Mouse (Mus musculus) embryonic facial prominence, embryonic 12.5 days (tissue): Measurements from ENCODE around the gene Gm10644. TPM values are rescaled to one million over a fixed set of nuclear protein-coding genes. Genes with fewer than 3 reads are reported as not detected.

Source experiments
- ATAC-seq: fragments of 200-750 bp; cut with Nextera tagmentation; 2 replicates; pipeline ENCODE4 v1.8.0; 2017; ENCODE audit not compliant: insufficient number of reproducible peaks, insufficient read depth, low FRiP score, low TSS enrichment
- H3K27ac ChIP-seq: fragments of 300-500 bp; sonication (generic); 2 replicates; pipeline ENCODE4 v1.5.1; 2016; ENCODE audit warnings: mild to moderate bottlenecking
- H3K27me3 ChIP-seq: fragments of 300-500 bp; sonication (generic); 2 replicates; pipeline ENCODE4 v1.6.1; 2016; ENCODE audit warnings: mild to moderate bottlenecking, moderate library complexity
- H3K36me3 ChIP-seq: fragments of 300-500 bp; sonication (generic); 2 replicates; pipeline ENCODE4 v1.6.1; 2016; ENCODE audit warnings: mild to moderate bottlenecking
- H3K4me1 ChIP-seq: fragments of 300-500 bp; sonication (generic); 2 replicates; pipeline ENCODE4 v1.6.1; 2016
- H3K4me2 ChIP-seq: fragments of 300-500 bp; sonication (generic); replicated peaks from 2 replicates; pipeline ENCODE4 v1.6.1; 2016; ENCODE audit warnings: mild to moderate bottlenecking, moderate library complexity
- H3K4me3 ChIP-seq: fragments of 300-500 bp; sonication (generic); 2 replicates; pipeline ENCODE4 v1.5.1; 2016; ENCODE audit warnings: mild to moderate bottlenecking
- H3K9ac ChIP-seq: fragments of 300-500 bp; sonication (generic); 2 replicates; pipeline ENCODE4 v1.6.1; 2016; ENCODE audit warnings: mild to moderate bottlenecking, moderate library complexity
- H3K9me3 ChIP-seq: fragments of 300-500 bp; sonication (generic); 2 replicates; pipeline ENCODE4 v1.6.1; 2016; ENCODE audit warnings: mild to moderate bottlenecking, moderate library complexity
- WGBS: fragments of 180-500 bp; shearing (Covaris S2); methylation state at CpG from one replicate; pipeline ENCODE4 v1.1.7; 2016; 5-methylcytosine and 5-hydroxymethylcytosine counted together
- polyA plus RNA-seq: library from polyadenylated mRNA; unstranded; fragments of >200 nt; fragmentation: Nextera tagmentation; extraction: Ambion mirVana; gene quantifications from 2 replicates; pipeline ENCODE4 v1.2.1, GENCODE M21; 2016

Gene Gm10644
- polyA plus RNA-seq: 0.47 and 0.79 TPM in 2 replicates

DNA sequence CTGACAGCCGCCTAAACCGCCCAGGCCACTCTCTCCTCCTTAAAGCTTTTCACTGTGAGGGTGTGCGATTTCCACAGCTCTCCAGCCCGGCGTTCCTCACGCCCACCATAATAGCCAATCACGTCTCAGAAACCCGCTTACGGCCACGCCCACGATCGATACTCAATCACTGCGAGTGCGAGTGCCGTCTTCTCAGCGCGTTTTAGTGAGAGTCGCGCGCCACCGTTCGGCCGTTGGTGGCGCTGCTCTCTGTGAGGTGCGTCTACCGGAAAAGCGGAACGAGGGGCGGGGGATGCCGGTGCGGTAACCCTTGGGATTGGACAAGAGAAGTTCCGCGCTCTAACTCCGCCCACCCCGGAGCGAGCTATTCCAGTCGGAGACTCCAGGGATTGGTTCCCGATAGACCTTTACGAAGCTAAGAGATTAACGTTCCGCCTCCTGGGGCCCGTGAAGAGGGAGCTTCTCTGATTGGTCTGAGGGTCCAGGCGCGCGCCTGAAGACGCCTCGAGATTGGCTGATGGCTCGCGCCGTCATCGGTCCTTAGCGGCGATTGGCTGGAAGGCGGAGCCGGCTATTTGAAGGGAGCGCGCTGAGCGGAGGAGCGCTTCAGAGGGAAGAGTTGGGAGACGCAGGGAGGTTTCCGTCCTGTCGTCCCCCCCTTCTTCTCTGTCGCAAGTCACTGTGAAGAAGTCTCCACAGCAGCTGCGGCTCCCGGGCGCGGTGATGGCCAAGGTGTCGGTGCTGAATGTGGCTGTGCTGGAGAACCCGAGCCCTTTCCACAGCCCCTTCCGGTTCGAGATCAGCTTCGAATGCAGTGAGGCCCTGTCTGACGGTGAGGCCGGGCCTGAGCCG is at the start of gene Gm10644, which contains the start of gene Asf1b:
Gm10644 (minus strand) TSS at position 100 of the 852 bp plus-strand sequence.
Asf1b (plus strand) TSS at position 402 of the 852 bp plus-strand sequence.
- peak; percentile 100 for ATAC-seq
- Histone ChIP-seq H3K4me3 (peak within 1 kb of the TSS; percentile 73), H3K36me3 (no peaks in the 10 kb centered on the region), H3K9me3 (no peaks in the 10 kb centered on the region), H3K27ac (0 out of 2 replicates have a peak within 1 kb of the TSS, but pooled peaks have one; percentile 30), H3K4me2 (peak within 1 kb of the TSS; percentile 94), H3K9ac (peak within 1 kb of the TSS; percentile 64), H3K27me3 (no peaks in the 10 kb centered on the region), H3K4me1 (peaks cover 14% of the 10 kb centered on the region)
- WGBS: under 1% methylated on average over 75 of the region's 75 CpGs

GRCm38 (mm10) chr8:84004533-84005201 is 49.7 kb upstream of the Gm10644 start:
- WGBS: 1% methylated on average over 30 of the region's 30 CpGs
- H3K4me1 ChIP-seq: peaks cover 28% of the 10 kb centered on the region
- peak; percentile 74 for ATAC-seq
- no peaks in the 10 kb centered on the region for H3K9me3 ChIP-seq
- H3K36me3 ChIP-seq: peaks cover 15% of the 10 kb centered on the region
- H3K4me3 ChIP-seq: peak overlapping the region; percentile 52
- peaks cover 13% of the 10 kb centered on the region; the same call in 1 of the 2 replicates for H3K27me3 ChIP-seq
- peak overlapping the region; percentile 75 for H3K4me2 ChIP-seq
- peak overlapping the region; percentile 69 for H3K9ac ChIP-seq
- peak overlapping the region; percentile 88 for H3K27ac ChIP-seq

DNA sequence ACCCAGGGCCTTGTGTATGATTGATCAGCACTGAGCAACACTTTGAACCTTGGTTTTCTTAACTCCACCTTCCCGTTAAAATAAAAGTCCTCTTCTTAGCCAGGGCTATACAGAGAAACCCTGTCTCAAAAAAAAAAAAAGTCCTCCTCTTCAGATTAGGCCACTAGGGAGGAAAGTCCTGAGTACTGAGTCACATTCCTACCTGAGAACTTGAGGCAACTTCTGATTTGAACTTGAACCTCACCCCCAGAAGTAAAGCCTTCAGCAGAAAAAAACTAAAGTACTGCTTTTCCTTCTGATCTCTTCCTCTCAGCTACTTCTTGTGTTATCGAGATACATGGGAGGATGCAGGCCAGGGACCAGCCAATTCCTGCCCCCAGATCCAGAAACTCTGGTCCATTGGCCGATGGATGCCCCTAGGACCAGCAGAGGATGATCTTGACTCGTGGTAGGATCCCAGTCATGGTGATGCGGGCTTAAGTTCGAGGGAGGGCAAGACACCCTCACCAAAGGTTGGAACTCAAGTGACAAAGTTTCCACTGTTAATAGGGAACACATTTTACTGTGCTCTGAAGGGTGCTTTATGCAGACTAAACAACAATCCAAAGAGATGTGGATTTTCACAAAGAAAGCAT is 48.7 kb upstream of the Gm10644 start:
- H3K4me1 ChIP-seq: peaks cover 37% of the 10 kb centered on the region
- peak overlapping the region; percentile 88 for H3K27ac ChIP-seq
- ATAC-seq: no peak
- no peaks in the 10 kb centered on the region for H3K9me3 ChIP-seq
- peaks cover 15% of the 10 kb centered on the region; the same call in 1 of the 2 replicates for H3K27me3 ChIP-seq
- H3K4me2 ChIP-seq: peak overlapping the region; percentile 75
- H3K9ac ChIP-seq: no peak overlapping the region
- WGBS: 60% methylated on average over 6 of the region's 6 CpGs
- peaks cover 20% of the 10 kb centered on the region for H3K36me3 ChIP-seq
- peak overlapping the region; percentile 52 for H3K4me3 ChIP-seq

GRCm38 (mm10) chr8:84002957-84003611 is 48.1 kb upstream of the Gm10644 start:
- no peak overlapping the region for H3K27ac ChIP-seq
- WGBS: 51% methylated on average over 12 of the region's 12 CpGs
- no peak overlapping the region; the same call in 1 of the 2 replicates for H3K4me2 ChIP-seq
- no peaks in the 10 kb centered on the region for H3K9me3 ChIP-seq
- peaks cover 20% of the 10 kb centered on the region for H3K36me3 ChIP-seq
- H3K4me3 ChIP-seq: no peak overlapping the region
- peaks cover 38% of the 10 kb centered on the region for H3K4me1 ChIP-seq
- peaks cover 15% of the 10 kb centered on the region; the same call in 1 of the 2 replicates for H3K27me3 ChIP-seq
- ATAC-seq: no peak
- no peak overlapping the region for H3K9ac ChIP-seq

- Histone ChIP-seq H3K27ac (no peak within 1 kb of the TSS), H3K4me2 (peak within 1 kb of the TSS; percentile 32), H3K4me1 (peaks cover 39% of the 10 kb centered on the region), H3K27me3 (peaks cover 15% of the 10 kb centered on the region; the same call in 1 of the 2 replicates), H3K4me3 (peak within 1 kb of the TSS; percentile 7; the same call in 1 of the 2 replicates), H3K36me3 (peaks cover 20% of the 10 kb centered on the region), H3K9me3 (no peaks in the 10 kb centered on the region), H3K9ac (peak within 1 kb of the TSS; percentile 20; the same call in 1 of the 2 replicates)
- 24% methylated on average over 61 of the region's 61 CpGs for WGBS
- ATAC-seq: no peak
Observed at GRCm38 (mm10) chr8:84001281-84002000, 46.4 kb upstream of the Gm10644 start, which contains the start of gene 1700067K01Rik. Gene 1700067K01Rik (plus strand): TSS chr8:84001502.

DNA sequence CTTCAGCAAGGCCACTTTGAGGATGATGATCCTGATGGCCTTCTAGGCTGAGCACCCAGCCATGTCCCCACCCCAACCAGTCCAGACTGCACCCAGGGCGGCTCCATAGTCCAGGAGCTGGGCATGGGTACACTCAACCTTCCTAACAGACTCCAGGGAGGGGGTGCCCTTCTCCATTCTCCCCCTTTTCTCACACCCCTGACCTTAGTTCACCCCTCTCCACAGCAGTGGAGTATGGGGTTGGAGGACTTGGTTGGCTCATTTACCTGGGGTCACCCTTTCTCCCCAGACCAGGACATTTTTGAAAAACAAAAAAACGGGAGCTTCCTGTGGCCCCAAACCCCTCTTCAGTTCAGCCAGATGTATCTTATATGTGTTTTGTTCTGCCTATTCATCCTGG is 44.8 kb upstream of the Gm10644 start:
- 91% methylated on average over 2 of the region's 2 CpGs for WGBS
- ATAC-seq: no peak
- peaks cover 41% of the 10 kb centered on the region for H3K4me1 ChIP-seq
- H3K9ac ChIP-seq: no peak overlapping the region
- no peaks in the 10 kb centered on the region for H3K9me3 ChIP-seq
- H3K27me3 ChIP-seq: peaks cover 15% of the 10 kb centered on the region; the same call in 1 of the 2 replicates
- H3K4me2 ChIP-seq: peak overlapping the region; percentile 83
- H3K36me3 ChIP-seq: peaks cover 23% of the 10 kb centered on the region
- H3K27ac ChIP-seq: no peak overlapping the region
- H3K4me3 ChIP-seq: peak overlapping the region; percentile 81

GRCm38 (mm10) chr8:83999057-83999705 is 44.2 kb upstream of the Gm10644 start:
- Histone ChIP-seq H3K9me3 (no peaks in the 10 kb centered on the region), H3K4me2 (peak overlapping the region; percentile 83), H3K4me1 (peaks cover 41% of the 10 kb centered on the region), H3K36me3 (peaks cover 29% of the 10 kb centered on the region), H3K27ac (0 out of 2 replicates have a peak overlapping the region, but pooled peaks have one; percentile 93), H3K4me3 (peak overlapping the region; percentile 81), H3K27me3 (peaks cover 15% of the 10 kb centered on the region; the same call in 1 of the 2 replicates), H3K9ac (peak overlapping the region; percentile 82)
- ATAC-seq: no peak
- 68% methylated on average over 16 of the region's 16 CpGs for WGBS

DNA sequence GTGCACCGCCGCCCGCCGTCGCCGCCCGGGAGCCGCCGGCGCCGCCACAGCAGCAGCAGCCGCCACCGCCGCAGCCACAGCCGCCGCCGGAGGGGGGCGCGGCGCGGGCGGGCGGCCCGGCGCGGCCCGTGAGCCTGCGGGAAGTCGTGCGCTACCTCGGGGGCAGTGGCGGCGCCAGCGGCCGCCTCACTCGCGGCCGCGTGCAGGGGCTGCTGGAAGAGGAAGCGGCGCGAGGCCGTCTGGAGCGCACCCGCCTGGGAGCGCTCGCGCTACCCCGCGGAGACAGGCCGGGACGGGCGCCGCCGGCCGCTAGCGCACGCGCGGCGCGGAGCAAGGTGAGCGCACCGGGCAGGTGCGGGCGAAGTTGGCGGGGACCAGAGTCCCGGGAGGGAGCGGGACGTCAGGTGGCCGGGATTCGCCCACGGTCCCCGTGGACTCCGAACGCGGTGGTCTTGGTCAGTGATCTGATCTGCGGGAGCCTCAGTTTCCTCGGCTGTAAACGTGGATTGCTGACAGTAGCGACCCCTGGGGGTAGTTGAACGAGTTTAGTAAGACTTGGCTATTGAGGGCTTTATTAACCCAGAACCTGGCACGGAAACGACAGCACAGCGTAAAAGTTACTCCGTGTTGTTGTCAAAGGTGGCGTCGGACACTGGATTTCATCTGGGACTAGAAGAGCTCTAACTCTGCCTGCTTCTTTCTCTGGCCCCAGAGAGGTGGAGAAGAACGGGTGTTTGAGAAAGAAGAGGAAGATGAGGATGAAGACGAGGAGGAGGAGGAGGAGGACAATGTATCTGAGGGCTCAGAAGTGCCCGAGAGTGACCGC is 43.4 kb upstream of the Gm10644 start:
- H3K27me3 ChIP-seq: peaks cover 15% of the 10 kb centered on the region; the same call in 1 of the 2 replicates
- under 1% methylated on average over 81 of the region's 92 CpGs for WGBS
- peaks cover 37% of the 10 kb centered on the region for H3K4me1 ChIP-seq
- no peaks in the 10 kb centered on the region for H3K9me3 ChIP-seq
- H3K27ac ChIP-seq: peak overlapping the region; percentile 93
- 0 out of 2 replicates have a peak, but pooled peaks have one; percentile 23 for ATAC-seq
- H3K4me3 ChIP-seq: peak overlapping the region; percentile 81
- H3K9ac ChIP-seq: peak overlapping the region; percentile 82
- peaks cover 33% of the 10 kb centered on the region for H3K36me3 ChIP-seq
- peak overlapping the region; percentile 83 for H3K4me2 ChIP-seq

- Histone ChIP-seq H3K27me3 (peaks cover 15% of the 10 kb centered on the region; the same call in 1 of the 2 replicates), H3K4me3 (peak within 1 kb of the TSS; percentile 84), H3K4me1 (peaks cover 29% of the 10 kb centered on the region), H3K9ac (peak within 1 kb of the TSS; percentile 86), H3K36me3 (peaks cover 31% of the 10 kb centered on the region), H3K9me3 (no peaks in the 10 kb centered on the region), H3K27ac (peak within 1 kb of the TSS; percentile 99), H3K4me2 (peak within 1 kb of the TSS; percentile 83)
- 1% methylated on average over 17 of the region's 112 CpGs for WGBS
- ATAC-seq: no peak
Observed at GRCm38 (mm10) chr8:83997511-83998141, 42.6 kb upstream of the Gm10644 start, which contains the start of gene Samd1. Gene Samd1 (plus strand): TSS chr8:83997672.
